Mouse (Mus musculus) liver, postnatal 0 days (tissue): ENCODE results near the gene Ccdc9b. TPM values are rescaled to one million over a fixed set of nuclear protein-coding genes. Genes with fewer than 3 reads are reported as not detected.
A peak's percentile ranks its signal among the peaks of the same experiment; 100 is the strongest.

Experiments
- ATAC-seq: fragments of 200-750 bp; cut with Nextera tagmentation; 2 replicates; pipeline ENCODE4 v1.8.0; 2017; ENCODE audit warnings: mild to moderate bottlenecking, moderate library complexity
- DNase-seq: peaks from one replicate; pipeline ENCODE4 v3.0.0-alpha.2; 2016
- H3K27ac ChIP-seq: fragments of 300-500 bp; sonication (generic); 2 replicates; pipeline ENCODE4 v1.5.1; 2014; ENCODE audit warnings: antibody characterized with exemption, moderate library complexity, mild to moderate bottlenecking, low read depth
- H3K27me3 ChIP-seq: fragments of 300-500 bp; sonication (generic); 2 replicates; pipeline ENCODE4 v1.6.1; 2014; ENCODE audit warnings: low read length, control low read depth, mixed read lengths; ENCODE audit not compliant: insufficient read depth
- H3K36me3 ChIP-seq: fragments of 300-500 bp; sonication (generic); replicated peaks from 2 replicates; pipeline ENCODE4 v1.6.1; 2014; ENCODE audit warnings: mild to moderate bottlenecking, control low read depth, low read length, moderate library complexity, mixed read lengths; ENCODE audit not compliant: insufficient read depth
- H3K4me1 ChIP-seq: fragments of 300-500 bp; sonication (generic); 2 replicates; pipeline ENCODE4 v1.6.1; 2014; ENCODE audit warnings: antibody characterized with exemption, mild to moderate bottlenecking, control low read depth; ENCODE audit not compliant: insufficient read depth
- H3K4me2 ChIP-seq: fragments of 300-500 bp; sonication (generic); 2 replicates; pipeline ENCODE4 v1.6.1; 2014; ENCODE audit warnings: low read depth, mild to moderate bottlenecking, low read length, moderate library complexity, mixed read lengths
- H3K4me3 ChIP-seq: fragments of 300-500 bp; sonication (generic); 2 replicates; pipeline ENCODE4 v1.5.1; 2014; ENCODE audit warnings: low read depth, low read length
- H3K9ac ChIP-seq: fragments of 300-500 bp; sonication (generic); replicated peaks from 2 replicates; pipeline ENCODE4 v1.6.1; 2014; ENCODE audit warnings: mild to moderate bottlenecking, moderate library complexity
- H3K9me3 ChIP-seq: fragments of 300-500 bp; sonication (generic); 2 replicates; pipeline ENCODE4 v1.6.1; 2016; ENCODE audit warnings: mild to moderate bottlenecking, control low read depth, low read length, mixed read lengths
- CTCF ChIP-seq: sonication (generic); IDR thresholded peaks from 2 replicates; pipeline ENCODE4 v1.5.1; 2016; ENCODE audit warnings: antibody characterized with exemption, low read depth
- EP300 ChIP-seq: IDR thresholded peaks from 2 replicates; pipeline ENCODE4 v1.6.1; 2016; ENCODE audit warnings: antibody characterized with exemption, low read depth, mild to moderate bottlenecking
- WGBS: fragments of 180-500 bp; shearing (Covaris S2); extraction: QIAGEN DNeasy Blood & Tissue Kit; methylation state at CpG from one replicate; pipeline ENCODE4 v1.1.7; 2014; ENCODE audit not compliant: insufficient replicate concordance; 5-methylcytosine and 5-hydroxymethylcytosine counted together
- polyA plus RNA-seq: library from polyadenylated mRNA; unstranded; fragments of >200 nt; fragmentation: Nextera tagmentation; extraction: Ambion mirVana; gene quantifications from 2 replicates; pipeline ENCODE4 v1.2.1, GENCODE M21; 2015

Ccdc9b gene
- polyA plus RNA-seq, 1 experiment from 2014 or later, result 0.52 TPM

GRCm38 (mm10) chr2:118802542-118803118 lies 40.2 kb upstream of the Ccdc9b start:
- peak overlapping the region; percentile 44; the same call in 1 of the 2 replicates for H3K9ac ChIP-seq
- peak overlapping the region; percentile 57 for H3K4me2 ChIP-seq
- H3K4me1 ChIP-seq, result peaks cover 31% of the 10 kb centered on the region
- peak; percentile 65 for TF ChIP-seq EP300
- TF ChIP-seq CTCF, result no peak
- no peaks in the 10 kb centered on the region for H3K27me3 ChIP-seq
- WGBS, result 57% methylated on average over 4 of the region's 4 CpGs
- H3K9me3 ChIP-seq, result no peaks in the 10 kb centered on the region
- H3K4me3 ChIP-seq, result peak overlapping the region; percentile 27; the same call in 1 of the 2 replicates
- ATAC-seq, result peak; percentile 67
- no peak for DNase-seq
- no peaks in the 10 kb centered on the region for H3K36me3 ChIP-seq
- H3K27ac ChIP-seq, result peak overlapping the region; percentile 59

GRCm38 (mm10) chr2:118793636-118794035 lies 31.2 kb upstream of the Ccdc9b start:
- no peak for DNase-seq
- no peaks in the 10 kb centered on the region for H3K36me3 ChIP-seq
- no peak overlapping the region for H3K9ac ChIP-seq
- TF ChIP-seq EP300 (no peak), CTCF (no peak)
- H3K4me1 ChIP-seq, result peaks cover 6% of the 10 kb centered on the region
- 39% methylated on average over 4 of the region's 4 CpGs for WGBS
- no peaks in the 10 kb centered on the region for H3K9me3 ChIP-seq
- H3K4me2 ChIP-seq, result no peak overlapping the region
- ATAC-seq, result no peak
- H3K4me3 ChIP-seq, result no peak overlapping the region
- H3K27me3 ChIP-seq, result peaks cover 5% of the 10 kb centered on the region; the same call in 1 of the 2 replicates
- H3K27ac ChIP-seq, result no peak overlapping the region

- Histone ChIP-seq H3K27ac (no peak overlapping the region), H3K9ac (no peak overlapping the region), H3K36me3 (no peaks in the 10 kb centered on the region), H3K4me3 (no peak overlapping the region), H3K4me1 (peaks cover 6% of the 10 kb centered on the region), H3K4me2 (no peak overlapping the region), H3K9me3 (no peaks in the 10 kb centered on the region), H3K27me3 (peaks cover 5% of the 10 kb centered on the region; the same call in 1 of the 2 replicates)
- WGBS, result 76% methylated on average over 4 of the region's 4 CpGs
- TF ChIP-seq EP300, result no peak
- no peak for TF ChIP-seq CTCF
- ATAC-seq, result no peak
- DNase-seq, result no peak
These were observed 29.8 kb upstream of the Ccdc9b start for GRCm38 (mm10) chr2:118792259-118792613.

DNA sequence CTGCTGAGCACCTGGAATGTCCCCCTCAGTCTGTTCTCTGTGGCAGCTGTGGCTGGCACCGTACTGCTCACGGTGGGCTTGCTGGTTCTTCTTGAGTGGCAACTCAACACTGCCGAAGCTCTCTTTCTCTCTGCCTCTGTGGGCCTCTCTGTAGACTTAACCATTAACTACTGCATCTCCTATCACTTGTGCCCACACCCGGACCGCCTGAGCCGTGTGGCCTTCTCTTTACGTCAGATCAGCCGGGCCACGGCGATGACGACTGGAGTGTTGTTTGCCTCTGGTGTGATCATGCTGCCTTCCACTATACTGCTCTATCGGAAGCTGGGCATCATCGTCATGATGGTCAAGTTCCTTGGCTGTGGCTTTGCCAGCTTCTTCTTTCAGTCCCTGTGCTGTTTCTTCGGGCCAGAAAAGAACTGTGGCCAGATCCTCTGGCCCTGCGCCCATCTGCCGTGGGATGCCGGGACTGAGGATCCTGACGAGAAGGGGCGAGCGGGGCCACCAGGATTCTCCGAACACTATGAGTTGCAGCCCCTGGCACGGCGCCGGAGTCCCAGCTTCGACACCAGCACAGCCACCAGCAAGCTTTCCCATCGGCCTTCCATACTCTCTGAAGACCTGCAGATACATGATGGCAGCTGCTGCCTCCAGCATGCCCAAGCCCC lies 29.3 kb upstream of the Ccdc9b start:
- DNase-seq (no peak), ATAC-seq (no peak)
- H3K4me3 ChIP-seq, result no peak overlapping the region
- no peak overlapping the region for H3K4me2 ChIP-seq
- H3K4me1 ChIP-seq, result peaks cover 6% of the 10 kb centered on the region
- no peaks in the 10 kb centered on the region for H3K36me3 ChIP-seq
- H3K9ac ChIP-seq, result no peak overlapping the region
- TF ChIP-seq EP300, result no peak
- no peak for TF ChIP-seq CTCF
- peaks cover 4% of the 10 kb centered on the region; the same call in 1 of the 2 replicates for H3K27me3 ChIP-seq
- WGBS, result 82% methylated on average over 26 of the region's 26 CpGs
- no peak overlapping the region for H3K27ac ChIP-seq
- H3K9me3 ChIP-seq, result no peaks in the 10 kb centered on the region

DNA sequence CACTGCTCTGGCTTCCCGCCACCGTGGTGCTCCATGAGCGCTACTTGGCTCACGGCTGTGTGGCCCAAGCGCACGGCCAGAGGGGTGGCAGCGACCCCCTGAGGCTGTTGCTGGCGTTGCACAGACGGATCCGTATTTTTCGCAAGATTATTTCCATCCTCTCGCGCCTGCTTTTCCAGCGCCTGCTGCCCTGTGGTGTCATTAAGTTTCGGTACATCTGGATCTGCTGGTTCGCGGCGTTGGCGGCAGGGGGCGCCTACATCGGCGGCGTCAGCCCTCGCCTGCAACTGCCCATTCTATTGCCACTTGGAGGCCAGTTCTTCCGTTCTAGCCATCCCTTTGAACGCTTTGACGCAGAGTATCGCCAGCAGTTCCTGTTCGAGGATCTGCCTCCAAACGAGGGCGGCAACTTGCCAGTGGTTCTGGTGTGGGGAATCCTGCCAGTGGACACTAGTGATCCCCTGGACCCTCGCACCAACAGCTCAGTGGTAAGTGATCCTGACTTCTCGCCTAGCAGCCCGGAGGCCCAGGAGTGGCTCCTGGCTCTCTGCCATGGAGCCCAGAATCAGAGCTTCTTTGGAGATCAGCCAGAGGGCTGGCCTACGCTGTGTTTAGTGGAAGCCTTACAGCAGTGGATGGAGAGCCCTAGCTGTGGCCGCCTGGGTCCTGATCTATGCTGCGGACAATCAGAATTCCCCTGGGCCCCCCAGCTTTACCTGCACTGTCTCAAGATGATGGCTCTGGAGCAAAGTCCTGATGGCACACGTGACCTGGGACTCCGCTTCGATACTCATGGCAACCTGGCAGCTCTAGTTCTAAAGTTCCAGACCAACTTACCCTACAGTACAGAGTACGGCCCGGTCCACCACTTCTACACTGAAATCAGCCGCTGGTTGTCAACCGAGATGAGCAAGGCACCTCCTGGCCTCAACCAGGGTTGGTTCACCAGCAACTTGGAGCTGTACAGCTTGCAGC lies 28.4 kb upstream of the Ccdc9b start:
- WGBS, result 29% methylated on average over 44 of the region's 44 CpGs
- H3K4me2 ChIP-seq, result peak overlapping the region; percentile 15
- peak; percentile 75 for ATAC-seq
- peak; percentile 78 for DNase-seq
- TF ChIP-seq EP300 (no peak), CTCF (peak; percentile 85)
- no peaks in the 10 kb centered on the region for H3K9me3 ChIP-seq
- H3K4me3 ChIP-seq, result 0 out of 2 replicates have a peak overlapping the region, but pooled peaks have one; percentile 5
- no peaks in the 10 kb centered on the region for H3K36me3 ChIP-seq
- H3K27me3 ChIP-seq, result peaks cover 5% of the 10 kb centered on the region; the same call in 1 of the 2 replicates
- no peak overlapping the region for H3K27ac ChIP-seq
- peaks cover 6% of the 10 kb centered on the region for H3K4me1 ChIP-seq
- H3K9ac ChIP-seq, result no peak overlapping the region

- 0 out of 2 replicates have a peak overlapping the region, but pooled peaks have one; percentile 5 for H3K4me3 ChIP-seq
- H3K9ac ChIP-seq, result no peak overlapping the region
- H3K4me1 ChIP-seq, result peaks cover 6% of the 10 kb centered on the region
These were observed 27.7 kb upstream of the Ccdc9b start for GRCm38 (mm10) chr2:118790221-118790550.

More at GRCm38 (mm10) chr2:118790221-118790550, 27.7 kb upstream of the Ccdc9b start:
- TF ChIP-seq CTCF (no peak), EP300 (no peak)
- DNase-seq, result no peak
- H3K4me2 ChIP-seq, result peak overlapping the region; percentile 15
- 61% methylated on average over 12 of the region's 12 CpGs for WGBS
- no peaks in the 10 kb centered on the region for H3K9me3 ChIP-seq
- no peaks in the 10 kb centered on the region for H3K36me3 ChIP-seq
- H3K27me3 ChIP-seq, result peaks cover 5% of the 10 kb centered on the region; the same call in 1 of the 2 replicates
- H3K27ac ChIP-seq, result no peak overlapping the region
- no peak for ATAC-seq
